Mouse (Mus musculus) embryonic fibroblast, embryonic 13.5 days (primary cell): Measurements from ENCODE around the gene Zfp777. TPM values are rescaled to one million over a fixed set of nuclear protein-coding genes. Genes with fewer than 3 reads are reported as not detected.
A peak's percentile ranks its signal among the peaks of the same experiment; 100 is the strongest.

Source experiments
- H3K27ac ChIP-seq: 2 replicates; pipeline ENCODE4 v1.5.1; 2012; ENCODE audit warnings: low read length, control low read depth, inconsistent platforms; ENCODE audit not compliant: insufficient read depth
- H3K4me1 ChIP-seq: 2 replicates; pipeline ENCODE4 v1.6.1; 2011; ENCODE audit warnings: low read length; ENCODE audit not compliant: control insufficient read depth, insufficient read depth
- H3K4me3 ChIP-seq: 2 replicates; pipeline ENCODE4 v1.5.1; 2011; ENCODE audit warnings: mild to moderate bottlenecking, control low read depth, low read length; ENCODE audit not compliant: insufficient read depth
- CTCF ChIP-seq: IDR thresholded peaks from 2 replicates; pipeline ENCODE4 v1.5.1; 2011; ENCODE audit warnings: mild to moderate bottlenecking, control low read depth, low read length, moderate library complexity, borderline replicate concordance; ENCODE audit not compliant: insufficient read depth
- POLR2A ChIP-seq: IDR thresholded peaks from 2 replicates; pipeline ENCODE4 v1.6.1; 2011; ENCODE audit warnings: low read depth, mild to moderate bottlenecking, control low read depth, low read length, moderate library complexity
- polyA plus RNA-seq: library from polyadenylated mRNA; stranded (reverse); fragments of >200 nt; gene quantifications from 2 replicates; pipeline ENCODE4 v1.2.4, GENCODE M21; 2011; ENCODE audit warnings: low read depth; ENCODE audit not compliant: missing spikeins, insufficient read length

The Zfp777 gene
- polyA plus RNA-seq, 1 experiment: 26.4 TPM

DNA sequence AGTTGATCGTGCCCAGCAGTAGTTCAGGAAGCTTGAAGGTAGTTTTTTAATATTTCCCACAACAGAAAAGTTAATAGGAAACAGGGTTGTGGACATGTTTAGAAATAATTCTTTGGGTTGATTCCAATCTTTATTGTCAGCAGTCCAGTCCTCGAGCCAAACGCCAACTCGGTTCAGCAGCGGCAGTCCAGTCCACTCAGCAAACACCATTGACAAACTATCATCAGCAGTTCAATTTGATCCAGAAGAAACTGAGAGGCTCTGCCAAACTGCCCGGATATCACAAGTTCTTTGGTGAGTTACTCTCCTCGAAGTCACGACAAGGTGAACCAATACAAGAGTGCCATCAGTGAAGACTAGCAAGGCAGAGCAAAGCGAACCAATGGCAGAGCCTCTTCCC, 53.0 kb downstream of the Zfp777 start:
- no peaks in the 10 kb centered on the region; the same call in 1 of the 2 replicates for H3K4me1 ChIP-seq
- H3K27ac ChIP-seq: no peak overlapping the region
- H3K4me3 ChIP-seq: no peak overlapping the region
- TF ChIP-seq CTCF: no peak
- no peak for TF ChIP-seq POLR2A

DNA sequence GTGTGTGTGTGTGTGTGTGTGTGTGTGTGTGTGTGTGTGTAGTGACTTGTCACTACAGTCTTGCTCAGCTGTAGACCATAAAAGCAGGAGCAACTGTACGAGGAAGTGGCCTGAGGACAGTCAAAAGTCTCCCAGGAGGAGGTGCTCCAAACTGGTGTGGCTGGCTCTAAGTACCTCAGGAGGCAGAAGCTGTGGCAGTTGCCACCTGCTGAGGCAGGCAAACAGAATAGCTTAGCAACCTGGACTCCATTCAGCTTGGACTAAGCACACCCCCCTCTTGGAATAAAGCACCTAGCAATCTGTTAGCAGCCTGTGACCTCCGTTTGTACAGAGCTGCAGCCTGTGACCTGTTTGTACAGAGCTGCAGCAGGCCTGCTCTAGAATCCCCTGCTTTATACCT, 64.8 kb downstream of the Zfp777 start:
- Histone ChIP-seq H3K4me1 (peaks cover 11% of the 10 kb centered on the region), H3K4me3 (no peak overlapping the region), H3K27ac (no peak overlapping the region)
- TF ChIP-seq CTCF (no peak), POLR2A (no peak)

- Histone ChIP-seq H3K4me3 (no peak overlapping the region), H3K4me1 (no peaks in the 10 kb centered on the region), H3K27ac (peak overlapping the region; percentile 81)
- no peak for TF ChIP-seq CTCF
- TF ChIP-seq POLR2A: no peak
Observed at GRCm38 (mm10) chr6:47978897-47979368, 69.8 kb downstream of the Zfp777 start.

DNA sequence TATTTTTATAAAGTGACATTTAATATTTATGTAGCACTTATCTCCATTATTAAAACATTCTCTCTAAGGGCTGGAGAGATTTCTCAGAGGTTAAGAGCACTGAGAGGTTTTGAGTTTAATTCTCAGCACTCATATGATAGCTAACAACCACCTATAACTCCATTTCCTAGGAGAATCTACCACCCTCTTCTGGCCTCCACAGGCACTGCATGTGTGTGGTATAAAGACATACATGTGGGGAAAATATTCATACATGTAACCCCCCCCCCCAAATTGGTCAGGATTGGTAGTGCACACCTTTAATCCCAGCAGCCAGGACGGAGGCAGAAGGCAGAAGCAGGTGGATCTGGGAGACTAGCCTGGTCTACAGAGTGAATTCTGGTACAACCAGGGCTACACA, 74.1 kb downstream of the Zfp777 start:
- no peak overlapping the region for H3K27ac ChIP-seq
- TF ChIP-seq POLR2A: no peak
- no peak for TF ChIP-seq CTCF
- no peaks in the 10 kb centered on the region for H3K4me1 ChIP-seq
- H3K4me3 ChIP-seq: no peak overlapping the region

Other genes with a start within 250 kb of the Zfp777 start
- 324 and 337 TPM in 2 replicates for gene Pdia4, start 235.5 kb downstream of the Zfp777 start, polyA plus RNA-seq
- 0.60 and 0.72 TPM in 2 replicates for gene Zfp786, start 218.0 kb downstream of the Zfp777 start, polyA plus RNA-seq
- 6.4 and 8.1 TPM in 2 replicates for gene Zfp398, start 213.2 kb downstream of the Zfp777 start, polyA plus RNA-seq
- gene Zfp282, start 171.7 kb downstream of the Zfp777 start, polyA plus RNA-seq: 8.0 and 9.6 TPM in 2 replicates
- 8.5 and 8.9 TPM in 2 replicates for gene Zfp212, start 128.4 kb downstream of the Zfp777 start, polyA plus RNA-seq
- gene Zfp956, start 95.5 kb downstream of the Zfp777 start, polyA plus RNA-seq: 3.7 and 4.2 TPM in 2 replicates
- gene Zfp746, start 37.7 kb upstream of the Zfp777 start, polyA plus RNA-seq: 19.2 and 21.1 TPM in 2 replicates